Mouse (Mus musculus): ENCODE data around the gene Suds3.

DNA sequence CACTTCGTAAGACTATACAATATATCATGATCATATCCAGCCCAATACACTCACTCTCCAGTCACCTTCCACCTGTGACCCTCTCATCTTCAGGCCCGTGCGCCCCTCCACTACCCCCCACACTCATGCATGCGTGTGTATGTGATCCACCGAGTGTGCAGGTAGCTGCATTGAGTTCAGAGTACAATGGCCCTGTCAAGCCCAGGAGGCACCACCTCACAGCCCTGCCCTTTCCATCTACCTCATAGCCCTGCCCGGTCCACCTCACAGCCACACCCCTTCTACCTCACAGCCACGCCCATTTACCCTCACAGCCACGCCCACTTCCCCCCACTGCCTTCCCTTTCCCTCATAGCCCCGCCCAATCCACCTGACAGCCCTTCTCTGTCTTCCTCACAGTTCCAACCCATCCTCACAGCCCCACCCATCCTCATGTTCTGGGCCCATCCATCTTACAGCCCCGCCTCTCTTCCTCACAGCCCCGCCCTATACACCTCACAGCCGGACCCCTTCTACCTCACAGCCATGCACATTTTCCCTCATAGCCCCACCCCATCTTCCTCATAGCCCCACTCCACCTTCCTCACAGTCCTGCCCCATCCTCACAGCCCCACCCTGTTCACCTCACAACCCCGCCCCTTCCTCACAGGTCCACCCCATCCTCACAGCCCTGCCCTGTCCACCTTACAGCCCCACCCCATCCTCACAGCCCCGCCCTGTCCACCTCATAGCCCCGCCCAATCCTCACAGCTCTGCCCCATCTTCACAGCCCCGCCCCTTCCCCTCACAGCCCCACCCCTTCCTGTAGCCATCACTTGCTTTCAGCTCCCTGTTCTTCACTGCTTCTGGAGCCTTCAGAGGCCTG is 9.8 kb upstream of the Suds3 start:
- TF ChIP-seq CTCF (IDR thresholded peaks at IDR 0.05; ENCODE audit: extremely low read depth, insufficient read depth, insufficient read length, insufficient replicate concordance) (no peak), POLR2A (IDR thresholded peaks at IDR 0.05; ENCODE audit: low read depth, low read length) (no peak)
